Mouse (Mus musculus) hematopoietic stem cell, adult 5-6 weeks (primary cell): ENCODE measurements around the gene Arl5b. TPM values are rescaled to one million over a fixed set of nuclear protein-coding genes. Genes with fewer than 3 reads are reported as not detected.
A peak's percentile ranks its signal among the peaks of the same experiment; 100 is the strongest.

Experiments used
- ATAC-seq, 2 experiments: fragments of 125-278 bp in 1 of 2; replicated peaks in 1 of 2; 2 replicates each; pipeline ENCODE4 v1.8.0; 2016 to 2017; ENCODE audit warnings: inconsistent platforms in 2 of 2, mild to moderate bottlenecking in 2 of 2, moderate number of reproducible peaks in 2 of 2, low read depth in 1 of 2, moderate TSS enrichment in 1 of 2; ENCODE audit not compliant: low FRiP score in 2 of 2, poor library complexity in 2 of 2, severe bottlenecking in 2 of 2, insufficient read depth in 1 of 2, low TSS enrichment in 1 of 2
- total RNA-seq: library from RNA; stranded (forward); fragments of 172-1452, 232-1000 nt; gene quantifications from 2 replicates; pipeline ENCODE4 v1.2.3, GENCODE M21; 2017

The Arl5b gene
- 44.6 and 47.8 TPM in 2 replicates for total RNA-seq

GRCm38 (mm10) chr2:15049117-15049873 lies at the start of gene Arl5b:
Arl5b (plus strand) TSS chr2:15049395.
- ATAC-seq, result peak; percentile 98 to 100

- no peak for ATAC-seq
These were observed 41.7 kb upstream of the Arl5b start for GRCm38 (mm10) chr2:15007531-15007930.

GRCm38 (mm10) chr2:15008072-15008471 lies 41.1 kb upstream of the Arl5b start:
- no peak for ATAC-seq

- no peak for ATAC-seq
These were observed 22.4 kb upstream of the Arl5b start for GRCm38 (mm10) chr2:15026817-15027216.

GRCm38 (mm10) chr2:15027816-15028215 lies 21.4 kb upstream of the Arl5b start:
- ATAC-seq, result no peak

- no peak for ATAC-seq
These were observed 10.5 kb upstream of the Arl5b start for GRCm38 (mm10) chr2:15038705-15039104.

- ATAC-seq, result peak in 1 of 2 experiments; percentile 36; a peak in 1 of 4 replicates
These were observed 8.9 kb upstream of the Arl5b start for GRCm38 (mm10) chr2:15040326-15040725.

GRCm38 (mm10) chr2:15054496-15054895 lies 5.3 kb downstream of the Arl5b start:
- peak; percentile 12 to 20; a peak in 2 of 4 replicates for ATAC-seq

- peak; percentile 90 to 94 for ATAC-seq
These were observed 5.9 kb downstream of the Arl5b start, which contains the start of gene Nsun6 for GRCm38 (mm10) chr2:15054945-15055637. Nsun6 (minus strand) TSS chr2:15055069.

- peak in 1 of 2 experiments; percentile 7; a peak in 1 of 4 replicates for ATAC-seq
These were observed 6.6 kb downstream of the Arl5b start for GRCm38 (mm10) chr2:15055741-15056151.

GRCm38 (mm10) chr2:15058227-15058626 lies 9.0 kb downstream of the Arl5b start:
- no peak for ATAC-seq

GRCm38 (mm10) chr2:15060856-15061255 lies 11.7 kb downstream of the Arl5b start:
- no peak for ATAC-seq

- no peak for ATAC-seq
These were observed 14.6 kb downstream of the Arl5b start for GRCm38 (mm10) chr2:15063815-15064214.

- no peak for ATAC-seq
These were observed 15.4 kb downstream of the Arl5b start for GRCm38 (mm10) chr2:15064380-15065269.

- ATAC-seq, result no peak
These were observed 16.3 kb downstream of the Arl5b start for GRCm38 (mm10) chr2:15065447-15065846.

- no peak for ATAC-seq
These were observed 17.9 kb downstream of the Arl5b start for GRCm38 (mm10) chr2:15067091-15067490.

- ATAC-seq, result no peak
These were observed 34.5 kb downstream of the Arl5b start for GRCm38 (mm10) chr2:15083702-15084101.

GRCm38 (mm10) chr2:15087308-15087707 lies 38.1 kb downstream of the Arl5b start:
- no peak for ATAC-seq
